Mouse (Mus musculus) midbrain, postnatal 0 days (tissue): ENCODE measurements at regions not wholly inside any gene's neighbourhood (a gene's known extent, or its start where the extent isn't known, plus 50 kb on each side); places are given as distances from the start of the nearest gene placed in this dataset.

Experiments used
- ATAC-seq: fragments of 200-750 bp; cut with Nextera tagmentation; 2 replicates; pipeline ENCODE4 v1.8.0; 2017; ENCODE audit warnings: moderate number of reproducible peaks, mild to moderate bottlenecking, moderate TSS enrichment, moderate library complexity; ENCODE audit not compliant: low FRiP score
- DNase-seq: peaks from one replicate; pipeline ENCODE4 v3.0.0-alpha.2; 2015; ENCODE audit warnings: low spot score
- H3K27ac ChIP-seq: fragments of 300-500 bp; sonication (generic); 2 replicates; pipeline ENCODE4 v1.5.1; 2014; ENCODE audit warnings: low read depth, mild to moderate bottlenecking, low read length, mixed read lengths
- H3K27me3 ChIP-seq: fragments of 300-500 bp; sonication (generic); 2 replicates; pipeline ENCODE4 v1.6.1; 2014; ENCODE audit warnings: low read length, control low read depth, mixed read lengths; ENCODE audit not compliant: insufficient read depth
- H3K36me3 ChIP-seq: fragments of 300-500 bp; sonication (generic); 2 replicates; pipeline ENCODE4 v1.6.1; 2014; ENCODE audit warnings: low read length, control low read depth, mixed read lengths; ENCODE audit not compliant: insufficient read depth
- H3K4me1 ChIP-seq: fragments of 300-500 bp; sonication (generic); 2 replicates; pipeline ENCODE4 v1.6.1; 2014; ENCODE audit warnings: mild to moderate bottlenecking, control low read depth, antibody characterized with exemption, low read length, mixed read lengths; ENCODE audit not compliant: insufficient read depth
- H3K4me2 ChIP-seq: fragments of 300-500 bp; sonication (generic); 2 replicates; pipeline ENCODE4 v1.6.1; 2014; ENCODE audit warnings: low read depth, mild to moderate bottlenecking, low read length, mixed read lengths; ENCODE audit not compliant: poor library complexity, severe bottlenecking
- H3K4me3 ChIP-seq: fragments of 300-500 bp; sonication (generic); 2 replicates; pipeline ENCODE4 v1.5.1; 2014; ENCODE audit warnings: low read depth, mild to moderate bottlenecking, low read length, moderate library complexity
- H3K9ac ChIP-seq: fragments of 300-500 bp; sonication (generic); replicated peaks from 2 replicates; pipeline ENCODE4 v1.6.1; 2014; ENCODE audit warnings: mild to moderate bottlenecking, low read length, moderate library complexity, mixed read lengths; ENCODE audit not compliant: poor library complexity, severe bottlenecking
- H3K9me3 ChIP-seq: fragments of 300-500 bp; sonication (generic); 2 replicates; pipeline ENCODE4 v1.6.1; 2016; ENCODE audit warnings: low read length, control low read depth
- CTCF ChIP-seq: IDR thresholded peaks from 2 replicates; pipeline ENCODE4 v1.5.1; 2016; ENCODE audit warnings: antibody characterized with exemption, mild to moderate bottlenecking
- WGBS: fragments of 180-500 bp; shearing (Covaris S2); extraction: QIAGEN DNeasy Blood & Tissue Kit; methylation state at CpG from one replicate; pipeline ENCODE4 v1.1.7; 2014; 5-methylcytosine and 5-hydroxymethylcytosine counted together

- Histone ChIP-seq H3K4me2 (no peak overlapping the region), H3K4me3 (no peak overlapping the region), H3K36me3 (no peaks in the 10 kb centered on the region), H3K9me3 (no peaks in the 10 kb centered on the region), H3K27me3 (no peaks in the 10 kb centered on the region), H3K27ac (no peak overlapping the region), H3K9ac (no peak overlapping the region), H3K4me1 (no peaks in the 10 kb centered on the region)
- ATAC-seq (no peak), DNase-seq (no peak)
- TF ChIP-seq CTCF: no peak
- WGBS: 82% methylated on average over 3 of the region's 3 CpGs
Observed at GRCm38 (mm10) chr8:96340702-96341101, 452.4 kb upstream of the Got2 start.

GRCm38 (mm10) chr8:96318367-96318766 lies 430.0 kb upstream of the Got2 start:
- no peak overlapping the region for H3K4me2 ChIP-seq
- DNase-seq (no peak), ATAC-seq (no peak)
- no peak overlapping the region for H3K27ac ChIP-seq
- H3K4me3 ChIP-seq: no peak overlapping the region
- no peak overlapping the region for H3K9ac ChIP-seq
- H3K4me1 ChIP-seq: no peaks in the 10 kb centered on the region
- WGBS: 83% methylated on average over 5 of the region's 5 CpGs
- H3K36me3 ChIP-seq: no peaks in the 10 kb centered on the region
- no peaks in the 10 kb centered on the region for H3K9me3 ChIP-seq
- peak; percentile 43 for TF ChIP-seq CTCF
- no peaks in the 10 kb centered on the region for H3K27me3 ChIP-seq

GRCm38 (mm10) chr8:96308989-96309718 lies 420.8 kb upstream of the Got2 start:
- Histone ChIP-seq H3K9ac (no peak overlapping the region), H3K27ac (no peak overlapping the region), H3K36me3 (no peaks in the 10 kb centered on the region), H3K27me3 (no peaks in the 10 kb centered on the region), H3K9me3 (no peaks in the 10 kb centered on the region), H3K4me3 (no peak overlapping the region), H3K4me1 (no peaks in the 10 kb centered on the region), H3K4me2 (peak overlapping the region; percentile 1)
- no peak for TF ChIP-seq CTCF
- DNase-seq (no peak), ATAC-seq (no peak)
- 46% methylated on average over 12 of the region's 12 CpGs for WGBS

GRCm38 (mm10) chr8:96296643-96297042 lies 408.3 kb upstream of the Got2 start:
- H3K4me2 ChIP-seq: no peak overlapping the region
- no peak for TF ChIP-seq CTCF
- H3K9me3 ChIP-seq: no peaks in the 10 kb centered on the region
- no peak overlapping the region for H3K4me3 ChIP-seq
- H3K27me3 ChIP-seq: no peaks in the 10 kb centered on the region
- H3K4me1 ChIP-seq: no peaks in the 10 kb centered on the region
- no peak for DNase-seq
- H3K27ac ChIP-seq: no peak overlapping the region
- no peak for ATAC-seq
- no peak overlapping the region for H3K9ac ChIP-seq
- no peaks in the 10 kb centered on the region for H3K36me3 ChIP-seq
- WGBS: 50% methylated on average over 4 of the region's 4 CpGs

GRCm38 (mm10) chr8:96290740-96291139 lies 402.4 kb upstream of the Got2 start:
- H3K27me3 ChIP-seq: no peaks in the 10 kb centered on the region
- no peak for ATAC-seq
- no peak overlapping the region for H3K27ac ChIP-seq
- no peak overlapping the region for H3K9ac ChIP-seq
- no peaks in the 10 kb centered on the region for H3K9me3 ChIP-seq
- no peaks in the 10 kb centered on the region for H3K4me1 ChIP-seq
- H3K4me3 ChIP-seq: no peak overlapping the region
- no peak for TF ChIP-seq CTCF
- DNase-seq: no peak
- H3K4me2 ChIP-seq: no peak overlapping the region
- H3K36me3 ChIP-seq: no peaks in the 10 kb centered on the region

GRCm38 (mm10) chr8:96289519-96289918 lies 401.2 kb upstream of the Got2 start:
- no peaks in the 10 kb centered on the region for H3K9me3 ChIP-seq
- no peak overlapping the region for H3K9ac ChIP-seq
- H3K4me1 ChIP-seq: no peaks in the 10 kb centered on the region
- no peaks in the 10 kb centered on the region for H3K36me3 ChIP-seq
- H3K4me3 ChIP-seq: no peak overlapping the region
- no peak overlapping the region for H3K4me2 ChIP-seq
- DNase-seq (no peak), ATAC-seq (no peak)
- no peak for TF ChIP-seq CTCF
- no peaks in the 10 kb centered on the region for H3K27me3 ChIP-seq
- WGBS: 67% methylated on average over 3 of the region's 3 CpGs
- no peak overlapping the region for H3K27ac ChIP-seq
